Mouse (Mus musculus) limb, embryonic 15.5 days (tissue): ENCODE measurements around the gene Acbd5. TPM values are rescaled to one million over a fixed set of nuclear protein-coding genes. Genes with fewer than 3 reads are reported as not detected.

Source experiments
- ATAC-seq: fragments of 200-750 bp; cut with Nextera tagmentation; 2 replicates; pipeline ENCODE4 v1.8.0; 2017; ENCODE audit warnings: low read depth, moderate TSS enrichment; ENCODE audit not compliant: insufficient number of reproducible peaks, low FRiP score, low TSS enrichment
- H3K27ac ChIP-seq: fragments of 300-500 bp; sonication (generic); 2 replicates; pipeline ENCODE4 v1.5.1; 2015; ENCODE audit warnings: moderate library complexity, mild to moderate bottlenecking, inconsistent platforms
- H3K27me3 ChIP-seq: fragments of 300-500 bp; sonication (generic); 2 replicates; pipeline ENCODE4 v1.6.1; 2015; ENCODE audit warnings: inconsistent platforms
- H3K36me3 ChIP-seq: fragments of 300-500 bp; sonication (generic); 2 replicates; pipeline ENCODE4 v1.6.1; 2015; ENCODE audit warnings: inconsistent platforms
- H3K4me1 ChIP-seq: fragments of 300-500 bp; sonication (generic); 2 replicates; pipeline ENCODE4 v1.6.1; 2015; ENCODE audit warnings: inconsistent platforms
- H3K4me2 ChIP-seq: fragments of 300-500 bp; sonication (generic); 2 replicates; pipeline ENCODE4 v1.6.1; 2015; ENCODE audit warnings: mild to moderate bottlenecking, inconsistent platforms
- H3K4me3 ChIP-seq: fragments of 300-500 bp; sonication (generic); 2 replicates; pipeline ENCODE4 v1.5.1; 2015; ENCODE audit warnings: mild to moderate bottlenecking, inconsistent platforms
- H3K9ac ChIP-seq: fragments of 300-500 bp; sonication (generic); 2 replicates; pipeline ENCODE4 v1.6.1; 2015; ENCODE audit warnings: inconsistent platforms
- H3K9me3 ChIP-seq: fragments of 300-500 bp; sonication (generic); 2 replicates; pipeline ENCODE4 v1.6.1; 2016; ENCODE audit warnings: inconsistent platforms
- WGBS: fragments of 180-500 bp; shearing (Covaris S2); methylation state at CpG from one replicate; pipeline ENCODE4 v1.1.7; 2015; 5-methylcytosine and 5-hydroxymethylcytosine counted together
- polyA plus RNA-seq: library from polyadenylated mRNA; unstranded; fragments of >200 nt; fragmentation: Nextera tagmentation; extraction: Ambion mirVana; gene quantifications from 2 replicates; pipeline ENCODE4 v1.2.1, GENCODE M21; 2015

Acbd5 gene
- polyA plus RNA-seq, 1 experiment from 2014 or later = 33.4 TPM

- peak overlapping the region; percentile 47 for H3K9ac ChIP-seq
- peak overlapping the region; percentile 79 for H3K4me3 ChIP-seq
- no peaks in the 10 kb centered on the region for H3K27me3 ChIP-seq
- H3K4me2 ChIP-seq = peak overlapping the region; percentile 81
- peaks cover 4% of the 10 kb centered on the region; the same call in 1 of the 2 replicates for H3K36me3 ChIP-seq
- H3K4me1 ChIP-seq = peaks cover 17% of the 10 kb centered on the region
- peak overlapping the region; percentile 100 for H3K27ac ChIP-seq
- ATAC-seq = no peak
- under 1% methylated on average over 17 of the region's 17 CpGs for WGBS
- H3K9me3 ChIP-seq = no peaks in the 10 kb centered on the region
Observed at GRCm38 (mm10) chr2:23156608-23157081, 88.7 kb downstream of the Acbd5 start.

Other genes starting within 250 kb of the Acbd5 start
- 15.4 and 16.6 TPM in 2 replicates for gene Pdss1, start 172.6 kb upstream of the Acbd5 start, polyA plus RNA-seq
- 52.0 and 57.0 TPM in 2 replicates for gene Abi1, start 27.9 kb upstream of the Acbd5 start, polyA plus RNA-seq
- gene Mastl, start 87.9 kb downstream of the Acbd5 start, polyA plus RNA-seq = 8.2 and 8.7 TPM in 2 replicates
- 75.5 and 78.8 TPM in 2 replicates for gene Yme1l1, start 88.2 kb downstream of the Acbd5 start, polyA plus RNA-seq
- not detected in 2 replicates for gene 4931423N10Rik, start 139.3 kb downstream of the Acbd5 start, polyA plus RNA-seq